8 mouse cellular contexts compared by ENCODE assay signal in the genomic region with DNA sequence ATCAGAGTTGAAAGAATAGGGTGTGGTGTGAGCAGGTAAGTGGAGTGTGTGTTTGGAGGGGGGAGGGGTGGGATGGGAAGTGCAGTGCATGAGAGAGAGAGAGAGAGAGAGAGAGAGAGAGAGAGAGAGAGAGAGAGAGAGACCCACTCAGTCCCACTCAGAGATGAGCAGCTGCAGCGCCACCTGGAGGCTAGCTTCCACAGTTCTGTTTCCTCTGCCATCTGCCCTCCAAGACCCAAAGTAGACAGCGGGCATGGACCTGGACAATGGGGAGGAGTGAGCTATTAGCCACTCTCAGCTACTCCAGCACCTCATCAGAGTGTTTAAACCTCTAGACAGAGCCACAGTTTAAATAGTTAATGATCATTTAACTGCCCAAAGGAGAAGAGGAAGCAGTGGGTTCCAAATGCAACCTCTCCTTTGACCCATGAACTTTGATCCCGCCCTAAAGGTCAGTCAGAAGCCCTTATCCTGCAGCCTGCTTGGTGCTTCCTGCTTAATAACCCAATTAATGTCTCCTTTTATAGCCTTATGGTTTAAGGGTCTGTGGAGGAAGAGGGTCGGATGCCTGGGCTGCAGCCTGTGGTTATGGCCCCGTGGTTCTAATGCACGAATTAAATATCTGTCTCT.
A peak's percentile ranks its signal among the peaks of the same experiment; 100 is the strongest.
DNase-seq lines count a peak whose midpoint lies in the region; ATAC-seq and TF ChIP-seq lines count a peak whose summit lies in the region.

No protein-coding gene starts in this region.

- 62% methylated on average over 6 of the region's 6 CpGs for WGBS in hindbrain, embryonic 11.5 days
- WGBS in hindbrain, embryonic 14.5 days: 50% methylated on average over 6 of the region's 6 CpGs
- WGBS in midbrain, postnatal 0 days: 48% methylated on average over 6 of the region's 6 CpGs

- H3K9me3 ChIP-seq in hindbrain, embryonic 11.5 days (ENCODE audit: control insufficient read depth, low read length): no peaks in the 10 kb centered on the region
- H3K9me3 ChIP-seq in hindbrain, embryonic 14.5 days (ENCODE audit: control insufficient read depth, low read length): no peaks in the 10 kb centered on the region
- no peaks in the 10 kb centered on the region for H3K9me3 ChIP-seq in midbrain, postnatal 0 days (ENCODE audit: low read length)

- no peaks in the 10 kb centered on the region; the same call in 1 of the 2 replicates for H3K27me3 ChIP-seq in hindbrain, embryonic 11.5 days (ENCODE audit: control insufficient read depth, insufficient read depth, low read length)
- no peaks in the 10 kb centered on the region for H3K27me3 ChIP-seq in hindbrain, embryonic 14.5 days (ENCODE audit: control insufficient read depth, insufficient read depth, low read length)
- H3K27me3 ChIP-seq in midbrain, postnatal 0 days (ENCODE audit: insufficient read depth, low read length): no peaks in the 10 kb centered on the region; the same call in 1 of the 2 replicates

- H3K36me3 ChIP-seq in hindbrain, embryonic 11.5 days (ENCODE audit: control insufficient read depth, insufficient read depth, low read length): no peaks in the 10 kb centered on the region
- no peaks in the 10 kb centered on the region for H3K36me3 ChIP-seq in hindbrain, embryonic 14.5 days (replicated peaks; ENCODE audit: control insufficient read depth, insufficient read depth)
- H3K36me3 ChIP-seq in midbrain, postnatal 0 days (ENCODE audit: insufficient read depth, low read length): no peaks in the 10 kb centered on the region

- no peak for ATAC-seq in hindbrain, embryonic 11.5 days (ENCODE audit: low FRiP score)
- no peak for ATAC-seq in hindbrain, embryonic 14.5 days (ENCODE audit: low FRiP score)
- ATAC-seq in midbrain, postnatal 0 days (ENCODE audit: low FRiP score): no peak

- peak; percentile 68 for DNase-seq in hindbrain, embryonic 11.5 days (ENCODE audit: low spot score)
- no peak for DNase-seq in hindbrain, embryonic 14.5 days (ENCODE audit: low spot score)
- DNase-seq in adrenal gland, adult 18-20 months (ENCODE audit: low spot score in 2 of 2): peak; percentile 20 to 44
- peak; percentile 11 for DNase-seq in kidney, adult 11 months
- DNase-seq in midbrain, postnatal 0 days (ENCODE audit: low spot score): peak; percentile 27
- no peak for DNase-seq in spleen, postnatal 36 days (ENCODE audit: low spot score in 2 of 2)
- DNase-seq in right cerebral cortex, postnatal 25 days: no peak
- no peak for DNase-seq in left cerebral cortex, adult 11 months (ENCODE audit: low spot score)

- TF ChIP-seq CTCF in midbrain, postnatal 0 days (IDR thresholded peaks at IDR 0.05): peak; percentile 46

- 0 out of 2 replicates have a peak, but pooled peaks cover 3% of the 10 kb centered on the region for H3K4me1 ChIP-seq in hindbrain, embryonic 11.5 days (replicated peaks; ENCODE audit: control insufficient read depth, insufficient read depth, low read length)
- peaks cover 11% of the 10 kb centered on the region for H3K4me1 ChIP-seq in hindbrain, embryonic 14.5 days (replicated peaks; ENCODE audit: control insufficient read depth, insufficient read depth, low read length)
- H3K4me1 ChIP-seq in midbrain, postnatal 0 days (ENCODE audit: insufficient read depth, low read length): no peaks in the 10 kb centered on the region

- H3K9ac ChIP-seq in hindbrain, embryonic 11.5 days (ENCODE audit: low read depth, low read length): no peak overlapping the region
- no peak overlapping the region for H3K9ac ChIP-seq in hindbrain, embryonic 14.5 days
- H3K9ac ChIP-seq in midbrain, postnatal 0 days (replicated peaks; ENCODE audit: low read length, poor library complexity, severe bottlenecking): no peak overlapping the region

- no peak overlapping the region for H3K4me3 ChIP-seq in hindbrain, embryonic 11.5 days (ENCODE audit: low read depth, low read length)
- no peak overlapping the region for H3K4me3 ChIP-seq in hindbrain, embryonic 14.5 days (replicated peaks; ENCODE audit: low read length)
- no peak overlapping the region for H3K4me3 ChIP-seq in midbrain, postnatal 0 days (ENCODE audit: low read depth, low read length)

- H3K27ac ChIP-seq in hindbrain, embryonic 11.5 days (ENCODE audit: low read depth, low read length): no peak overlapping the region
- H3K27ac ChIP-seq in hindbrain, embryonic 14.5 days: no peak overlapping the region
- H3K27ac ChIP-seq in midbrain, postnatal 0 days (ENCODE audit: low read depth, low read length): no peak overlapping the region

- no peak overlapping the region for H3K4me2 ChIP-seq in hindbrain, embryonic 11.5 days (replicated peaks; ENCODE audit: low read depth, low read length)
- no peak overlapping the region for H3K4me2 ChIP-seq in hindbrain, embryonic 14.5 days (replicated peaks)
- H3K4me2 ChIP-seq in midbrain, postnatal 0 days (ENCODE audit: low read depth, low read length, poor library complexity, severe bottlenecking): no peak overlapping the region

Comparison
In these comparisons a context has a peak if more than half of its experiments do, and no peak if none do; other contexts are left out.
1. DNase-seq: peak in hindbrain, embryonic 11.5 days (single experiment), adrenal gland, adult 18-20 months (2 of 2), kidney, adult 11 months (single experiment) and midbrain, postnatal 0 days (single experiment); none in hindbrain, embryonic 14.5 days (single experiment), spleen, postnatal 36 days (0 of 2), right cerebral cortex, postnatal 25 days (single experiment) and left cerebral cortex, adult 11 months (single experiment).